Mouse (Mus musculus) limb, embryonic 12.5 days (tissue): ENCODE results near the gene Zfp692. TPM values are rescaled to one million over a fixed set of nuclear protein-coding genes. Genes with fewer than 3 reads are reported as not detected.
A peak's percentile ranks its signal among the peaks of the same experiment; 100 is the strongest.
"Not testable (repeated sequence)": the region's sequence is repeated elsewhere in the genome, so short reads cannot be mapped to it uniquely, and the experiment has no call there.

Experiments
- ATAC-seq: fragments of 200-750 bp; cut with Nextera tagmentation; 2 replicates; pipeline ENCODE4 v1.8.0; 2017; ENCODE audit warnings: low read depth, moderate TSS enrichment; ENCODE audit not compliant: insufficient number of reproducible peaks, insufficient read depth, low FRiP score, low TSS enrichment
- H3K27ac ChIP-seq: fragments of 300-500 bp; sonication (generic); 2 replicates; pipeline ENCODE4 v1.5.1; 2016; ENCODE audit warnings: mild to moderate bottlenecking, moderate library complexity
- H3K27me3 ChIP-seq: fragments of 300-500 bp; sonication (generic); 2 replicates; pipeline ENCODE4 v1.6.1; 2016; ENCODE audit warnings: mild to moderate bottlenecking, moderate library complexity
- H3K36me3 ChIP-seq: fragments of 300-500 bp; sonication (generic); 2 replicates; pipeline ENCODE4 v1.6.1; 2016; ENCODE audit warnings: mild to moderate bottlenecking, moderate library complexity
- H3K4me1 ChIP-seq: fragments of 300-500 bp; sonication (generic); replicated peaks from 2 replicates; pipeline ENCODE4 v1.6.1; 2016
- H3K4me2 ChIP-seq: fragments of 300-500 bp; sonication (generic); 2 replicates; pipeline ENCODE4 v1.6.1; 2016; ENCODE audit warnings: mild to moderate bottlenecking, moderate library complexity
- H3K4me3 ChIP-seq: fragments of 300-500 bp; sonication (generic); replicated peaks from 2 replicates; pipeline ENCODE4 v1.5.1; 2016; ENCODE audit warnings: mild to moderate bottlenecking
- H3K9ac ChIP-seq: fragments of 300-500 bp; sonication (generic); replicated peaks from 2 replicates; pipeline ENCODE4 v1.6.1; 2016; ENCODE audit warnings: mild to moderate bottlenecking, moderate library complexity
- H3K9me3 ChIP-seq: fragments of 300-500 bp; sonication (generic); 2 replicates; pipeline ENCODE4 v1.6.1; 2016; ENCODE audit warnings: mild to moderate bottlenecking, moderate library complexity
- WGBS: fragments of 180-500 bp; shearing (Covaris S2); methylation state at CpG from one replicate; pipeline ENCODE4 v1.1.7; 2016; 5-methylcytosine and 5-hydroxymethylcytosine counted together
- polyA plus RNA-seq: library from polyadenylated mRNA; unstranded; fragments of >200 nt; fragmentation: Nextera tagmentation; extraction: Ambion mirVana; gene quantifications from 2 replicates; pipeline ENCODE4 v1.2.1, GENCODE M21; 2016

Gene Zfp692
- polyA plus RNA-seq, 1 experiment from 2014 or later, result 29.2 TPM

GRCm38 (mm10) chr11:58289992-58290682 lies 16.7 kb upstream of the Zfp692 start:
- WGBS, result 76% methylated on average over 9 of the region's 9 CpGs
- H3K9ac ChIP-seq, result no peak overlapping the region
- H3K36me3 ChIP-seq, result no peaks in the 10 kb centered on the region
- H3K27ac ChIP-seq, result no peak overlapping the region
- no peak overlapping the region for H3K4me3 ChIP-seq
- H3K4me1 ChIP-seq, result no peaks in the 10 kb centered on the region
- no peaks in the 10 kb centered on the region; the same call in 1 of the 2 replicates for H3K27me3 ChIP-seq
- no peak overlapping the region for H3K4me2 ChIP-seq
- no peak for ATAC-seq
- H3K9me3 ChIP-seq, result no peaks in the 10 kb centered on the region

DNA sequence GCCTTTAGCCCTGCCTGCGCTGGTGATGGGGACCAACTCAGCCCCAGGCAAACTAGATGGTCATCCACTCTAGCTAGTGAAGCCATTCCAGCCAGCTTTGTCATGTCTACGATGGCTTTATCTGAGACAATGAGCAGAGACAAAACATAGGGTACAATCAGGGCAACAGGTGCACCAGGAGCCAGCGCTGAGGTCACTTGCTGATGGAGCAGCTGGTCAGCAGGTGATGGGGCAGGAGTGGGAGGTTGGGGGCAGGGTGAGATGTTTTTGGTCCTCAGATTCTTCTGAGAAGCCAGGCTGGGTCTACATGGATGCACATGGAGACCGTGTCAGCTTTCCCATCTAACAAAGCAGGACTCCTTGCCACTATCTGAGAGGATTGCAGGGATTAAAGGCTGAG lies 16.1 kb upstream of the Zfp692 start:
- Histone ChIP-seq H3K9ac (no peak overlapping the region), H3K9me3 (no peaks in the 10 kb centered on the region), H3K4me2 (no peak overlapping the region), H3K4me3 (no peak overlapping the region), H3K27ac (no peak overlapping the region), H3K36me3 (no peaks in the 10 kb centered on the region), H3K27me3 (no peaks in the 10 kb centered on the region; the same call in 1 of the 2 replicates), H3K4me1 (no peaks in the 10 kb centered on the region)
- no peak for ATAC-seq
- WGBS, result 81% methylated on average over 4 of the region's 4 CpGs

- H3K27me3 ChIP-seq, result no peaks in the 10 kb centered on the region; the same call in 1 of the 2 replicates
- H3K4me2 ChIP-seq, result no peak overlapping the region
- H3K4me3 ChIP-seq, result no peak overlapping the region
- no peaks in the 10 kb centered on the region for H3K36me3 ChIP-seq
- no peak overlapping the region for H3K27ac ChIP-seq
- no peak for ATAC-seq
- H3K9ac ChIP-seq, result no peak overlapping the region
- H3K4me1 ChIP-seq, result no peaks in the 10 kb centered on the region
- 52% methylated on average over 4 of the region's 4 CpGs for WGBS
- H3K9me3 ChIP-seq, result no peaks in the 10 kb centered on the region
Observed at GRCm38 (mm10) chr11:58292791-58293190, 14.1 kb upstream of the Zfp692 start.

DNA sequence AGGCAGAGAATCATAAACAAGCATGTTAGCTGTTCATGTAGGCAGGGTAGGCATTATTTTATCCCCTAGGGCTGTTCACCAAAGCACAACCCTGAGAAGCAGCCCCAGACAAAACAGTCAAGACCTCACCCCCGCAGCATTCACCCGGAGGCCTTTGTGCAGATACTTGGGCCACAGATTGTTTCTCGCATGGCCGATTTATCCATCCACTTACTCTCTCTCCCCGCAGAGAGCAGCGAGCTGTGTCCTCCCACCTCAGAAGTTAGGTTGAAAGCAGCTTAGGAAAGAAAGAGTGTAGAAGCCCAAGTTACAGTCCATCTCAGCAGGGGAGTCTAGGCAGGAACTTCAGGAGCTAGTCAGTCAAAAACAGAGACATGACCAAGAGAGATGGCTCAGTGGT lies 9.5 kb upstream of the Zfp692 start:
- Histone ChIP-seq H3K9ac (no peak overlapping the region), H3K4me3 (no peak overlapping the region), H3K4me2 (no peak overlapping the region), H3K27ac (no peak overlapping the region), H3K27me3 (no peaks in the 10 kb centered on the region), H3K9me3 (no peaks in the 10 kb centered on the region), H3K4me1 (no peaks in the 10 kb centered on the region; the same call in 1 of the 2 replicates), H3K36me3 (no peaks in the 10 kb centered on the region)
- 84% methylated on average over 6 of the region's 6 CpGs for WGBS
- no peak for ATAC-seq

- Histone ChIP-seq H3K4me1 (peaks cover 5% of the 10 kb centered on the region), H3K27me3 (no peaks in the 10 kb centered on the region), H3K4me2 (peak overlapping the region; percentile 55), H3K27ac (no peak overlapping the region), H3K9ac (no peak overlapping the region), H3K36me3 (no peaks in the 10 kb centered on the region), H3K9me3 (no peaks in the 10 kb centered on the region), H3K4me3 (peak overlapping the region; percentile 56)
- no peak for ATAC-seq
- WGBS, result 10% methylated on average over 13 of the region's 13 CpGs
Observed at GRCm38 (mm10) chr11:58301057-58301456, 5.8 kb upstream of the Zfp692 start.

DNA sequence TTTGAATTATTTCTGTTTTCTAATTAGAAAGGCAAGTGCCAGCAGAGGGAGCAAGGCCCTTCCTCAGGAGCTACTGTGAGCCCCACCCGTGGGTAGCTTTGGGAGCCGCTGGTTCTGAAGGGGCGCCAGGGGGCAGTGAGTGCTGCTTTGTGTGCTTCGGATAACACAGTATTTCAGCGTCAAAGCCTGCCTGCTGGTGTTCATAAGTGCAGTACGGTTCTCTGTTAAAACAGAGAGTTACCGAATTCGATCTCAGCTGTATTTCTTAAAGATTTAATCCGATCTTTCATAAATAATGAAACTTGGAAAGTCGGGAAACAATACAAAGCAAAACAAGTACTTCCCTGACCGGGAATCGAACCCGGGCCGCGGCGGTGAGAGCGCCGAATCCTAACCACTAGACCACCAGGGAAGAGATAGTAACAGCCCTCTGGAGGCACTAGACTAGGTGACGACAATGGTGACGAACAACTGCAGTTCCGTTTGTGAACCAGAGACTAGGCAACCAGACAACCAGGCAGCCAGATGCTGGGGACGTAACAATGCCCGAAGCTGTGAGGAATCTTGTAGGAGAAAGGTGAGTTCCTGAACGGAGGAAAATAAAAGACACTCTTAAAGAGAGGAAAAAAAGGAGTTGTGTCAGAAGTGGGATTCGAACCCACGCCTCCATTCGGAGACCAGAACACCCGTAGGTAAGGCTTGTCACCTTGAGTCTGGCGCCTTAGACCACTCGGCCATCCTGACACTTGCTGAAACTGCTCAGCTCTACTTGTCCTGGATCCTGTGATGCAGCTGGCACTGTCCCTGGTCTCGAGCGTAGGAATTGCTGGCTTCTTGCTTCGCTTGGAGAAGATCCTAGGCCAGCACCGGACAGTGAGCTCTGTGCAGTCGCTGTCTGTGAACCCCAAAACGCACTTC lies 4.8 kb upstream of the Zfp692 start:
- Histone ChIP-seq H3K4me3 (peak overlapping the region; percentile 56), H3K9ac (peak overlapping the region; percentile 56), H3K36me3 (no peaks in the 10 kb centered on the region), H3K9me3 (no peaks in the 10 kb centered on the region), H3K4me1 (peaks cover 5% of the 10 kb centered on the region), H3K4me2 (peak overlapping the region; percentile 55), H3K27ac (peak overlapping the region; percentile 91), H3K27me3 (no peaks in the 10 kb centered on the region)
- peak; percentile 89 for ATAC-seq
- under 1% methylated on average over 36 of the region's 36 CpGs for WGBS

DNA sequence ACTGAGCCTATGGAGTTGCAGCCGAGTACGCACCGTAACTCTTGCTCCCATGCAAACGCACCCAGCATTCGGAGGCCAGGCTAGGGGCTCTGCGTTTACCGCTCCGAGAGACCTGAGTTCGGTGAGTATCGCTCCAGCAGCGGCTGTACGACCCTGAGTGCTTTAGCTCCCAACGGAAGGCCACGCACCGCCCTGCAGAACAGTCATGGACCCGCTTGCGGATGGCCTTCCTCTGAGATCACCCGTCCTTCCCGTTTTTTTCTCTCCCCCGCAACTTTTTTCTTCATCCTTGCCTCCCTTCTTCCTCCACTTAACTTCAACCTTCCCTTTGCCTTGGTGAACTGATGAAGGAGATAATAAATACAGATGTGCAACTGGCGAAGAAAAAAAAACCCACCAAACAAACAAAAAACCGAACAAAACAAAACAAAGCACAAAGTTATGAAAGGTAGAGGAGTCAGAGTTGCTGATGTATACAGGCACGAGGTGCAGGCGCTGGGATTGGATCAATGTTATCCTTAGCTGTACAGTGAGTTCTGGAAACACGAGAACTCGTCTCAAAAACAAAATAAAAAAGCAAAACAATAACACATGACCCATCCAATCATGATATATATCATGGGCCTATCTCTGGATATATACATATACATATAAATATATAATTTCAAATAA lies 4.0 kb upstream of the Zfp692 start:
- peak overlapping the region; percentile 56 for H3K4me3 ChIP-seq
- peak overlapping the region; percentile 56 for H3K9ac ChIP-seq
- H3K9me3 ChIP-seq, result no peaks in the 10 kb centered on the region
- H3K27ac ChIP-seq, result peak overlapping the region; percentile 91
- H3K36me3 ChIP-seq, result no peaks in the 10 kb centered on the region
- no peaks in the 10 kb centered on the region for H3K27me3 ChIP-seq
- H3K4me2 ChIP-seq, result peak overlapping the region; percentile 55
- WGBS, result 1% methylated on average over 26 of the region's 26 CpGs
- peak; percentile 57; the same call in 1 of the 2 replicates for ATAC-seq
- H3K4me1 ChIP-seq, result peaks cover 13% of the 10 kb centered on the region

DNA sequence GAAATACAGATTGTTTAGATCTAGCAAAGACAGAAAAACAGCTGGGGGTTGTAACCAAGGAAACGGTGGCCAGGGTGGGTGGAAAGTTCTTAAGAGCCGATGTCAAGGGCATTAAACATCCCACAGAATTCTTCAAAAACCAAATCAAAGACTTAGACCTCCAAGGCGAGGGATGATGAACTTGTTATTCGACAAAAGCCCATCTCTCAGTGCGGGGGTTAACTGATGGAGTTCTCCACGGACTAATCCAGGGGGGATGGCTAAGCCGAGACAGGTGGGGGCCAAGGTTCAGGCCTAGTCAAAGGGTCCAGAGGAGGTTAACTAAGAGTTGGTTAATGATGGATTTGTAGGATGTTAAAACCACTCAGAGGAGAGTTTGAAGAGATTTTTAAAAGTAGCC lies 3.3 kb upstream of the Zfp692 start:
- ATAC-seq, result no peak
- no peaks in the 10 kb centered on the region for H3K27me3 ChIP-seq
- no peaks in the 10 kb centered on the region for H3K36me3 ChIP-seq
- H3K4me2 ChIP-seq, result peak overlapping the region; percentile 55
- peak overlapping the region; percentile 19 for H3K4me3 ChIP-seq
- H3K4me1 ChIP-seq, result peaks cover 17% of the 10 kb centered on the region
- 30% methylated on average over 7 of the region's 7 CpGs for WGBS
- no peaks in the 10 kb centered on the region for H3K9me3 ChIP-seq
- H3K9ac ChIP-seq, result no peak overlapping the region
- H3K27ac ChIP-seq, result no peak overlapping the region; the same call in 1 of the 2 replicates

- H3K4me3 ChIP-seq, ATAC-seq, H3K27ac ChIP-seq, H3K36me3 ChIP-seq, H3K9ac ChIP-seq, H3K4me2 ChIP-seq, H3K9me3 ChIP-seq, H3K27me3 ChIP-seq: not testable (repeated sequence)
- peaks cover 17% of the 10 kb centered on the region for H3K4me1 ChIP-seq
- 88% methylated on average over 8 of the region's 8 CpGs for WGBS
Observed at GRCm38 (mm10) chr11:58305299-58305698, 1.6 kb upstream of the Zfp692 start.

GRCm38 (mm10) chr11:58307411-58308080 lies 677 bp downstream of the Zfp692 start:
- 0 out of 2 replicates have a peak, but pooled peaks cover 8% of the 10 kb centered on the region for H3K36me3 ChIP-seq
- peak overlapping the region; percentile 88 for H3K4me2 ChIP-seq
- peak overlapping the region; percentile 78 for H3K9ac ChIP-seq
- H3K4me3 ChIP-seq, result peak overlapping the region; percentile 54
- H3K27me3 ChIP-seq, result no peaks in the 10 kb centered on the region
- H3K27ac ChIP-seq, result peak overlapping the region; percentile 78
- peak; percentile 67 for ATAC-seq
- H3K9me3 ChIP-seq, result no peaks in the 10 kb centered on the region
- WGBS, result under 1% methylated on average over 42 of the region's 42 CpGs
- H3K4me1 ChIP-seq, result peaks cover 17% of the 10 kb centered on the region
